Mouse (Mus musculus) testis, postnatal 10 days (tissue): Measurements from ENCODE around the gene Acap3.

ENCODE experiments used
- DNase-seq: peaks from one replicate; pipeline ENCODE4 v3.0.0; 2021; ENCODE audit warnings: low spot score

The Acap3 gene

DNA sequence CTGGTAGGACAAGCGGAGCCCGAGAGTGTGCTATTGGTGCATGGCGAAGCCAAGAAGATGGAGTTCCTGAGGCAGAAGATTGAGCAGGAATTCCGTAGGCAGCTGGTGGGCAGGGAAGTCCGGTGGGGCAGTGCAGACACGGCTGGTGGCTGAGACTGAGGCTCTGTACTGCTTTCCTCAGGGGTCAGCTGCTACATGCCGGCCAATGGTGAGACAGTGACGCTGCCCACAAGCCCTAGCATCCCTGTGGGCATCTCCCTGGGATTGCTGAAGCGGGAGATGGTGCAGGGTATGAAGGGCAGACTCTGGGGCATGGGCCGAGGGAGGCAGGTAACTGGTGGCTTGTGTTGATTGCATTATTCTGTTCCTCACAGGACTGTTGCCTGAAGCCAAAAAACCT is 3.9 kb upstream of the Acap3 start:
- DNase-seq: no peak

DNA sequence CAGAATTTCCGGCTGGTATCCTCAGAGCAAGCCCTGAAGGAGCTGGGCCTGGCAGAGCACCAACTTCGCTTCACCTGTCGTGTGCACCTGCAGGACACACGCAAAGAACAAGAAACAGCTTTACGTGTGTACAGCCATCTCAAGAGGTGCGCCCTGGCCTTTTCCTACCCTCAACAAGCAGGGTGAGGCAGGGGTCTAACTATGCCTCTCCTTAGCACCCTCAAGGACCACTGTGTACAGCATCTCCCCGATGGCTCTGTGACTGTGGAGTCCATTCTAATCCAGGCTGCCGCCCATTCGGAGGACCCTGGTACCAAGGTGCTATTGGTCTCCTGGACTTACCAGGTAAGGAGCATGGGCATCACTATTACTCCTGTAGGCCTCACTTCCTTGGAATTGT is 3.4 kb upstream of the Acap3 start:
- DNase-seq: peak; percentile 36

DNA sequence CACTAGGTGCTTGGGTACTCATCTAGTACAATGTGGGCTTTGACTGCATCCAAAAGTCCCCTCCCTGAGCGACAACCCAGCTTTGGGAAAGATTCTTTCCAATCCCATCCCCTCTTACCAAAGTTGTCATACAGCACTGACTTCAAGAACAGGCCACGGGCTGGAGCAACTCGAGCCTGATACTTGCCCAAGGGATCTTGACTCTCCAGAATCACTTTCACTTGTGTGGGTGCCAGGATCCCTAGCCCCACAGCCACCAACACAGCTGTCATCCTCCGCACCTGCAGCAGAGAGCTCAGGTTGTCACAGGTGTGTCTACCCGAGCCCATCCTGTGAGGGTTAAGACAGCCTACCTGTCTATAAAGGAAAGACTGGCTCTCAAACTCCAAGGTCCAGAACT is 2.3 kb upstream of the Acap3 start:
- peak; percentile 37 for DNase-seq

DNA sequence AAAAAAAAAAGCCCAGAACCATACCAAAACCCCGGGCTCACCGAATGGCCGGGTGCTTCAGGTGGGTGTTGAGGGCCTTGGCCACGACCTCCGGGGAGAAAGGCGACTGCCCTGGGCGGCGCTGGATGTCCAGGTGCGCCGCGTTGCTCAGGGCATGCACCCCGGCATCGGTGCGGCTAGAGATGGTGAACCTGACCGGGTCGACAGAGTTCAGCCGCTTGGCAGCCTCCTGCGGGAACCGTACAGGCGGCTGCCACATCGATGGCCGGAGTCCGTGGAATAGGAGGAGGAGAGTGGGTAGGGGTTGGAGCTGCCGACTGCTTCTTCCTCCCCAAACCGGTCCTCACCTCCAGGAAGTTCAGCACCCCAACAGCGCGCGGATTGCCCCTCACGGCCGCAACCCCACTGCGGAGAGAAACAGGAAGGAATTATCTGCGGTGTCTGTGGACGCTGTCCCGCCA is 581 bp upstream of the Acap3 start:
- peak; percentile 57 for DNase-seq

DNA sequence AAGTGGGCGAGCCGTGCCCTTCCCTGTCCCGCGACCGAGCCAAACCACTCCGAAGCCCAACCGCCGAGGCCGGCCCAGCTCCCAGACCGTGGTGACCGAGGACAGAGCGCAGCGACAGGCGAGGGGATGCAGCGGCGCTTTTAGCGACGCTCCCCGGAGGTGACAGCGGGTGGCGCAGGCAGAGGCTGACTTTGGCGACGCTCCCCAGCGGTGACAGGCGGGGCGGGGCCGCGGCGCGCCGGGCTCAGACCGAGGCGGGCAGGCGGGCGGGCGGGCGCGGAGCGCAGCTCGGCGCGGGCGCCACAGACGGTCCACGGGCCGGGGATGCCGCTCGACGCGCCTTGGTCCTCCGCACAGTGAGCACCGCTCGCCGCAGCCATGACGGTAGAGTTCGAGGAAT is 395 bp downstream of the Acap3 start:
- DNase-seq: peak; percentile 90

DNA sequence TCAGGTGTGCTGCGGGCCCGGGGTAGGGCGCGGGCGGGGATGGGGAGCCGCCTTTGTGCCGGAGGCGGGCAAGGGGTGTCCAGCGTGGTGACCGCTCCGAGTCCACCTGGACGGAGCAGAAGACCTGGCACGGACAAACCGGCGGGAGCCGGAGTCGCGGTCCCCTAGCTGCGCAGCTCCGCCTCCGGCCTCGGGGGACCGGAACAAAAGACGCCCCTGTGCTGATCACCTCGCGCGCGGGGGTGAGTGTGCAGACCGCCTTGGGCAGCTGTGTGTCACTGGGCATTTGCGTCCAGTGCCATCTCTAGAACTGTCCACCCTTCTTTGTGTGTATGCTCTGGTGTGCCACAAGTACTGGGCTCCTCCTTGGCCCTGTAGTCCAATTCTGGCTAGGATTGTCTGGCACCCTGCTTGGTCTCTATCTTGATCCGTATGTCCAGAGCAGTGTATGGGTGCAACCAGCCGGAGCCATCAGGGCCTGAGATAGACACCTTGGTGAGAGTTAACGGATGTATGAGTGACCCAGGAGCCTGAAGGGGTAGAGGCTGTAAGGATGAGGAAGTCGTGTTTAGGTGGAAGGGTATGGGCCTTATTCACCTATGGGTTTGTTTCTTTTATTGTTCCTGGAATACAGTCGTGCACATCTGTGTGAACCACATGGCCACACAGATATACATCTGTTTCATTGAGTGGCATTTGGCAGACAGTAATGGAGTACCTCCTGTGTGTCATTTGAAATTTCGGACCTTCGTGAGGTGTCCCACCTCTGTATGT is 1.0 kb downstream of the Acap3 start:
- DNase-seq: no peak

DNA sequence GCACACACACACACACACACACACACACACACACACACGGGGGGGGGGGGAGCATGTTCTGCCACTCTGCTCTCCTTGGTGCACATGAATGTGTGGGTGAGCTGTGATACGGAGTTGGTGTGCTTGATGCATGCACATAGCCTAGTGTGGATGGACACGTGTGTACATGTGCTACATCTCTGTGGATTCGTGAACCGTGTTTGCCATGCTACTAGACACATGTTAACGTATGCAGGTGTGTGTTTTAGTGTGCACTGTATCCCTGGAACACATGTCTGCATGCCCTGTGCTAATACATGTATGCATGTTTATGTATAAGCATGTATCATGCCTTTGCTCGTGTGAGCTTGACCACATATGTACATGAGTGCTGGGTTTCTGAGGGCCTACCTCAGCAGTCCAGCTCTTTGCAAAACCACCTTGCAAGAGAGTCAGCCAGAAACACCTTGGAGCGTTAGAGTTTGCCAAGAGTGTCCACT is 1.6 kb downstream of the Acap3 start:
- peak; percentile 33 for DNase-seq

DNA sequence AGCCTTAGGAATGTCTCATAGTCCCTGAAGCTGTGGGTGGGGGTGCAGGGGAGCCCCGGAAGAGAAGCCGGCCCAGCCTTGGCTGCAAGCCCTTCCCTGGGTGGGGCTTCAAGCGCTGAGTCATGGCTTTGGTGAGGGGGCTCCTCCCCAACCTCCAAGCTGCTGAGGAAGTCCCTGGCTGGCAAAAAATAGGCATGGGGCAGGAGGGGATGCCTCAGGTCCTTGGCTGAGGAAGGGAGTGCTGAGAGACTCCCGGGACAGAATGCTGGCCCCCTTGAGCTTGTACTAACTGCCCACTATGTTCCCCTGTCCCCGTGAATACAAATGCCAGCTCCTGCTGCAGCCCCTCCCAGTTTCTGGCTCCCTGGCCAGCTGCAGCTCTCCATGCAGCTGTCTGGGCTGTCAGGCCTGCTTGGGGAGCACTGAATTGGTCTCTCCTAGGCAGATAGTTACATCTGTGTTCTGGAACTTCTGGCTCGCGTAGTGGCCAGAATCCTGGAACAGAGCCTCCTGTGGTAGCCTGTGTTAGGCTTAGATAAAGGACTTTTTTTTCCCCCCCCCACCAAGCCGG is 2.8 kb downstream of the Acap3 start:
- DNase-seq: peak; percentile 71

DNA sequence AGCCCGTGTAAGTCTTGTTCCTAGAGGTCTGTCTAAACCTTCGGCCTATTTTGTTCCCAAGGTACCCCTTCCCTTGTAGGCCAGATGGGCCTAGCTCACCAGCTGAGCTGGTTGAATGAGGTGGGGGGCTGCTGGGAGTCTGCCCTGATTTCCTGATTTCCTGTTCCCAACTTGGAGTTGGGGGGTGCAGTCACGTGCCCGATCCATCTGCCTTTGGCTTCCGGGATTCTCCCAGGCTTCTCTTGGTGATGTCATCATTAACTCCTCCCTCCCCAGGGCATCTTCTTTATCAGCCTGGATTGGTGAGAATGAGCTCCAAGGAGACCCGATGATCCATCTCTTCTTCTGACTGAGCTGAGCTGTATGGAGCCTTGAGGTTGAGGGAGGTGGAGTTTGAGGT is 3.6 kb downstream of the Acap3 start:
- peak; percentile 60 for DNase-seq

DNA sequence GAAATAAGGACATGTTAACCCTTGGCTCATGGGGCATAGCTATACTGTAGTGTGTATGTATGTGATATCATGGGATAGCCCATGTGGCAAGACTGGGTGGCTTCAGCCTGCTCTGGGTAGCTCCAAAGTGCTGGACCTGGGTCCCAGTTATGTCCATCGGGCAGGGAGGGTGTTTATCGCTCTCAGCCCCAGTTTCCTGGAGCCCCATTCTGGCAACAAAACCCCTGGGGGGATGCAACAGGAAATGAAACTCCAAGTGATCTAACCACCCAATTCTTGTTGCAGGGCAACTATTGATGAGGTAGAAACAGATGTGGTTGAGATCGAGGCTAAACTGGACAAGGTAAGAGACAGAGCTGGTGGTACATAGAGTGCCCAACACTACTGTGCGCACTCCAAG is 4.2 kb downstream of the Acap3 start:
- peak; percentile 31 for DNase-seq

DNA sequence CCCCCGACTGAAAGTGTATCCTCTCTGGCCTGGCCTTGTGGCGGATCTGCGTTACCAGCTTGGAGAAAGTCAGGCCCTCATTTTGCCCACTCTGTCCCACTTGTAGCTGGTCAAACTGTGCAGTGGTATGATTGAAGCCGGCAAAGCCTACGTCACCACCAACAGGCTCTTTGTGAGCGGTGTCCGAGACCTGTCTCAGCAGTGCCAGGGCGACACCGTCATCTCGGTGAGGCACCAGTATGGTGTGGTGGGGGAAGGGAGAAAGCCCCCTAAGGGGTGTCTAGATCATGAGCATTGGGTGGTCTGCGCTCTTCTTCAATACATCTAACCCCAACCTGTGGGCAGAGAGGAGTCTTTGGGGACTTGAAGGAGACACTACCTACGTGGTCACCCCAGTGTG is 4.8 kb downstream of the Acap3 start:
- peak; percentile 37 for DNase-seq

DNA sequence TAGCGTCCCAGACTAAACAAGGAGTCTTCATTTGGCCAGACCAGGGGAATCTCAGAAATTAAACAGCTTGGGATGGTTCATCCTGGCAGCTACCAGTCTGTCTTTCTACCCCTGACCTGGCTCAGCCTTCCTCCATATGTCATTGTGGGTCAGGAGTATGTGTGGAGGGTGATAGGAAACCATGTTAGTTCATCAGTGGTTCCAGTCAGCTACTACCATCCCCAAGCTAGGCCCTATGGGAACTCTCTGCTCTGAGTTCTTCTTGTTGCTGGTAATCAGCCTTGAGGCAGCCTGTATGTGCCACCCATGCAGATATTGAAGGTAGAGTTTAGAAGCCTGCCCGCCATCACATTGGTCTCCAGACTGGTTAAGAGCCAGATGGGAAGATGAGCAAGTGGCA is 6.7 kb downstream of the Acap3 start:
- no peak for DNase-seq

DNA sequence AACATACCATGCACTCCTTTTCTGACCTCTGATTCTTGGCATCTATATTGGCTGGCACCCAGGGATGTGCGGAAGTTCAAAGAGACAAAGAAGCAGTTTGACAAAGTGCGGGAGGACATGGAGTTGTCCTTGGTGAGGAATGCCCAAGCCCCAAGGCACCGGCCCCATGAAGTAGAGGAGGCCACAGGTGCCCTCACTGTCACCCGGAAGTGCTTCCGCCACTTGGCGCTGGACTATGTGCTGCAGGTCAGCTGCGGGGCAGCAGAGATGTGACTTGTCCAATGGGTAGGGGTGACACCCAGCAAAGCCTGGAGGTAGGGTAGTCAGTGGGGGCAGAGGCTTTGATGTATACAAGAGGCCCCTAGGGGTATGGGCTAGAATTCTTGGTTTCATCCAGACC is 7.7 kb downstream of the Acap3 start:
- peak; percentile 39 for DNase-seq

DNA sequence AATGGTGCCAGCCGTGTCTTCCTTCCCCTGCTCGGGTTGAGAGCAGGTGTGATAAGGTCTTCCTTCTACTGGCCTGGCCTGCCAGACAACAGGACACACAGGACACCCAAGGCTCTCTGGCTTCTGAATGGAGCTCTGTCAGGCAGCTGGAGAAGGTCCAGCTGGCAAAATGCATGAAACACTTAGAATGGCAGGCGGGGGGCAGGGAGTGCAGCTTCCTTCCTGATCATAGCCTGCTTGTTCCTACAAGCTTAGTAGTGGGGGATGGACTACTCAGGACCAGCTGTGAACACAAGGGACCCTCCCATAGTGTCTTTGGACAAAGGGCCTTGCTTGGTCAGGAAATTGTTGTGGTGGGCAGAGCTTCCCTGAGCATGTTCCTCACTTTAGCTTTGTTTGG is 9.6 kb downstream of the Acap3 start:
- peak; percentile 42 for DNase-seq

DNA sequence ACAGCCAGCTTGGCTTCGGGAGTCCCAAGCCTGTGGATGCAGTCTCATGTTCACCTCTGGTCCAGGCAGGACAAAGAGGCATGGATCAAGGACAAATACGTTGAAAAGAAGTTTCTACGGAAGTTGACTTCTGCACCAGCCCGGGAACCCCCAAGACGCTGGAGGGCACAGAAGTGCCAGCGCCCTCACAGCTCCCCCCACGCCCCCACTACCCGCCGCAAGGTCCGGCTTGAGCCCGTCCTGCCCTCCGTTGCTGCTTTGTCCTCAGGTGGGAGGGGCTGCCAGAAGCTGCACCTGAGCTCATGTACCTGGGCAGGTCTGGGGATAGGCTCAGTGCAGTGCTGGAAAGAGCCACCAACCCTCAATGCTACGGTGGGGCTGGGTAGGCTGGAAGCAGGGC is 11.6 kb downstream of the Acap3 start:
- DNase-seq: no peak

DNA sequence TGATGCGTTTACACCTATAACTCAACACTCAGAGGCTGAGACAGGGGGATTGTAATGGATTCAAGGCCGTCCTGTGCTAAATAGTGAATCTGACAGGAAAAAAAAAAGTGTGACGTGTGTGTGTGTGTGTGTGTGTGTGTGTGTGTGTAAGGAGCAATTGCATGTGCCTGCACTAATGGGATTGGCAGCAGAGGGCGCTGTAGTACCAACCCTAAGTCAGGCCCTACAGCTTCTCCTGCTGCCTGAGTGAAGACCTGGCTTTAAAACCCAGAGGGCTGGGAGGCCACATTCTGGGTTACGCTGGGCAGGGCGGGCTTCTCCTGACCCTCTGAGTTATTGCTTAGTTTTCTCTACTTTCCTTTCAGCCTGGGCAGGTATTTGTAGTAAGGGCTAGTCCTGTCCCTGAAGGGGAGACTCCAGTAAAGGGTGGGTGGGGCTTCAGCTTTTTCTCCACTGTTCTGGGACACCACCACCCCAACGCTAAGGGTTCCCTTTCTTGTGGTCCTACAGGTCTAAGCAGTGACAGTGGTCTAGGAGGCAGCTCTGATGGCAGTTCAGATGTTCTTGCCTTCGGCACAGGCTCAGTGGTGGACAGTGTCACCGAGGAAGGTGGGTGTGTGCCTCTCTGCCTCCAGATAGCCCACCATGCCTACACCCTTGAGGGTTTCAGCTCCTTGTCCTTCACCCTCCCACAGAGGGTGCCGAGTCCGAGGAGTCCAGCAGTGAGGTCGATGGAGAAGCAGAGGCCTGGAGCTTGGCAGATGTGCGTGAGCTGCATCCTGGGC is 12.9 kb downstream of the Acap3 start:
- peak; percentile 54 for DNase-seq

DNA sequence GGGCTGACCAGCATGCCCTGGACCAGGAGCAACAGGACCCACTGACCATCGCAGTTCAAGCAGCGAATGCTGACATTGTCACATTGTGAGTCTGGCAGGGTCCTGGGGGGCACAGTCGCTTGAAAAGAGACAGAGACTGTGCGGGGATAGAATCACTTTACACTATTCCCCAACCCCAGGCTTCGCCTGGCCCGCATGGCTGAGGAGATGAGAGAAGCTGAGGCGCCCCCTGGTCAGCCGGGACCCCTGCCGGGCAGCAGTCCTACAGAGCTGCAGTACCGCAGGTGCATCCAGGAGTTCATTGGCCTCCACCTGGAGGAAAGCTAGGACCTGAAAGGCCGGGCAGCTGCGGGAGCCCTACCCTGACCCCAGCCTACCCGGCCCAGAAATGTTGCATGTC is 14.0 kb downstream of the Acap3 start:
- peak; percentile 38 for DNase-seq

DNA sequence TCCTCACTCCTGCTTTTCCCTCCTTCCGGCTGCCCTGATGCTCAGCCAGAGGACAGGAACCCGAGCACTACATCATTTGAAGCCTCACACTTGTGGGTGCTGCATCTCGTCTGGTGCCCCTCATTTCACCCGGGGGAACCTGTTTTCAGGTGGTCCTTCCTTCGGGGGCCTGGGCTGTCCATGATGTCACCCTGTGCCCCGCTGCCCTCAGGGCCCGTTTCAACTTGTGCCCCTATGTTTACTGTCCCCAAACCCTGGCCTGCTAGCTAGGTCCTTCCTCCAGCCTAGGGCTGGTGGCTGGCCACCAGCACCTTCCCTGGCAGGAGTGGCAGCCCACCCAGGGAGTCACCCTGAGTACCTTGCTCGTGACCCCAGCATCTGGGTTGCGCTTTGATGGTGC is 14.5 kb downstream of the Acap3 start:
- DNase-seq: no peak

DNA sequence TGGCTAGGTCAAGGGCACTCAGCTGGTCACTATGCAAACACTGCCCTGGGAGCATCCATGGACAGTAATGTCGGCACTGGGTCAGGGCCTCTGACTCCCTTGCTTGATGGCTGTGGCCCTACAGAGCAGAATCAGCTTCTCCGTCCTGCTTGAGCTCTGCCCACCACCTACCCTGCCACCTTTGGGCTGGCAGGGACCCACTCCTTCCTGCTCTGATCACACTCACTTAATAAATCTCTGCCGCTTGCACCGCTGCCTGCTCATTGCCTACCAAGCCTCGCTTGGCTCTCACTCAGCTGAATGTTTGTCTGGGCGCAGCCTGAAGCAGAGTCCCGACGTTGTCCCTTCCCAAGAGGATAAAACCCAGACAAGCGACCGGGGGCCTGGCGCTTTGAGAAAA is 15.4 kb downstream of the Acap3 start:
- DNase-seq: no peak

DNA sequence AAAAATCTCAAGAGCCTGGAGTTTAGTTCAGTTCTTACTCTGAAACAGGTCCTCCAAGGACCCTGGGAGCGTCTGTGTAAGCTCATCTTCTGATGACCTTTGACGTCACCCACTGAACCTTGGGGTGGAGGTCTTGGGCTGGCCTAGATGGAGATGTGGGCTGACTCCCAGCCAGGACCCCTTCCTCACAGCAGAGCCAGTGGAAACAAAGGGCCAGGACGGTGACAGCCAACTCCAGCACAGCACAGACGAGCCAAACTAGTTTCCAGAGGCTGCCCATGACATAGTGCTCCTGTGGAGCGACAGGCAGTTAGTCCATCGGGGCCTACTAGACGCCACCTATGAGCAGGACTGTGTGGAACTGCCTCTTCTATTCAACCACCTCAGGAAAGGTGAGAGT is 16.7 kb downstream of the Acap3 start:
- DNase-seq: peak; percentile 34

DNA sequence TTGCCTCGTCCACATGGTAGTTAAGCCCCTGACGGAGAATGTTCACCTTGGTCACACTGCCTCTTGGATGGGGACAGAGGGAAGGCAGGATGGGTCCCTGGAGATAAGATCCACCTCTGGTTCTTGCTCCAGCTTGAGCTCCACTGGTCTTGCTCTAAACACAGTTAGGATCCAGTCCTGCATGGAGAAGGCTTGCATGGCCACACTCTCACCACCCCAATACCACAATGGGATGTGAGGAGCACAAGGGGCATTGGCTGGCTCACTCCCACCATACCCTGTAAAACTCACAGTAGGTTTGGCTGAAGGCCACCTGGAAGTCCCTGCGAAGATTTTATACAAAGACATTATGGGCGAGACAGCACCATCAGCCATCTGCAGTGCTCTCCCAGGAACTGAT is 17.1 kb downstream of the Acap3 start:
- no peak for DNase-seq

DNA sequence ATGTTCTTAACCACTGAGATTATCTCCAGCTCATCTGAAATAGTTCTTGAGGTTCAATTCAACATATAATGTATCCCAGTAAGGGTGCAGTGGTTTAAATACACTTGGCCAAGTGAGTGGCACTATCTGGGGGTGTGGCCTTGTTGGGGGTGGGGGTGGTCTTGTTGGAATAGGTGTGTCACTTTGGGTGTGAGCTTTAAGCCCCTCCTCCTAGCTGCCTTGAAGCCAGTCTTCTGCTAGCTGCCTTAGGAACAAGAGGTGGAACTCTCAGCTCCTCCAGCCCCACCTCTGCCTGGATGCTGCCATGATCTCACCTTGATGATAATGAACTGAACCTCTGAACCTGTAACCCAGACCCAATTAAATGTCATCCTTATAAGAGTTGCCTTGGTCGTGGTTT is 40.4 kb downstream of the Acap3 start:
- DNase-seq: no peak

DNA sequence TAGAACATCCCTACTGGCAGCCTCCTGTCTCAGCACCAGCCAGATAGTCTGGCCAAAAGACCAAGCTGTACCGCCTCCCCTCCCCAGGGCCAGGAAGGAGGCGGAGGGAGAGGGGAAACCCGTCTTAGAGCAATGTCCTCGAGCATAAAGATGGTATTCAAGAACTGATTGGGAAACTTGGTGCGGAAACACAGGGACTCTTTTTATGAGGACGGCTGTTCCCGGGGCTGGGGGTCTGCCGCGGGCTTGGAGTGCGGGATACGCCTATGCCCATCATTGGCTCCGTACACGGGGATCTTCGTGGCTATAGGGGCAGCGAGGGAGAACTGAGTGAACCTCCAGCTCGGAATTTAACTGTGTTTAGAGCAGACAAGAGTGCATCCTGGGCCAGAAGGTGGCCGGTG is 51.4 kb downstream of the Acap3 start:
- DNase-seq: peak; percentile 54
